Mouse (Mus musculus): ENCODE results near the gene Gm10271. TPM values are rescaled to one million over a fixed set of nuclear protein-coding genes. Genes with fewer than 3 reads are reported as not detected.

Gm10271 gene
- polyA plus RNA-seq, 1 experiment: not detected

DNA sequence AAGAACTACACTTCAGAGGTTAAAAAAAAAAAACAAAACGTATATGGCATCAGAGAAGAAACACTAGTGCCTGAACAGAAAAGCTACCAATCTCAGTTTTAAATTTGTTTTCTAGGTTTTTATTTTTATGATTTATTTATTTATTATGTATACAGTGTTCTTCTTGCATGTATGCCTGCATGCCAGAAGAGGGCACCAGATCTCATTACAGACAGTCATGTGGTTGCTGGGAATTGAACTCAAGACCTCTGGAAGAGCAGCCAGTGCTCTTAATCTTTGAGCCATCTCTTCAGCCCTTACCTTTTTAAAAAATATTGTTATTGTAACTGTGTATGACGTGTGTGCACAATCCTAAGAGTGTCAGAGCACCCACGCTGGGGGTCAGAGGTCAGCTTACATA lies 28.3 kb downstream of the Gm10271 start:
- Histone ChIP-seq H3K27ac (ENCODE audit: control insufficient read depth, insufficient read depth, low read depth, low read length, poor library complexity) (no peak overlapping the region), H3K4me3 (replicated peaks; ENCODE audit: control insufficient read depth, low read depth, low read length) (no peak overlapping the region), H3K4me1 (ENCODE audit: control insufficient read depth, insufficient read depth, low read length) (no peaks in the 10 kb centered on the region)
- TF ChIP-seq POLR2A (IDR thresholded peaks at IDR 0.05; ENCODE audit: borderline replicate concordance, control insufficient read depth, low read depth, low read length) (no peak), CTCF (IDR thresholded peaks at IDR 0.05; ENCODE audit: control insufficient read depth, insufficient read depth, low read length) (no peak)
- WGBS: 76% methylated on average over 3 of the region's 3 CpGs

GRCm38 (mm10) chr10:116943025-116943424 lies 29.4 kb downstream of the Gm10271 start:
- peak; percentile 59 for TF ChIP-seq CTCF (IDR thresholded peaks at IDR 0.05; ENCODE audit: control insufficient read depth, insufficient read depth, low read length)
- no peak for TF ChIP-seq POLR2A (IDR thresholded peaks at IDR 0.05; ENCODE audit: borderline replicate concordance, control insufficient read depth, low read depth, low read length)
- no peak overlapping the region for H3K27ac ChIP-seq (ENCODE audit: control insufficient read depth, insufficient read depth, low read depth, low read length, poor library complexity)
- WGBS: 86% methylated on average over 6 of the region's 6 CpGs
- H3K4me1 ChIP-seq (ENCODE audit: control insufficient read depth, insufficient read depth, low read length): no peaks in the 10 kb centered on the region
- H3K4me3 ChIP-seq (replicated peaks; ENCODE audit: control insufficient read depth, low read depth, low read length): no peak overlapping the region

- Histone ChIP-seq H3K4me3 (replicated peaks; ENCODE audit: control insufficient read depth, low read depth, low read length) (no peak overlapping the region), H3K4me1 (ENCODE audit: control insufficient read depth, insufficient read depth, low read length) (peaks cover 7% of the 10 kb centered on the region), H3K27ac (ENCODE audit: control insufficient read depth, insufficient read depth, low read depth, low read length, poor library complexity) (no peak overlapping the region)
- 43% methylated on average over 12 of the region's 12 CpGs for WGBS
- TF ChIP-seq POLR2A (IDR thresholded peaks at IDR 0.05; ENCODE audit: borderline replicate concordance, control insufficient read depth, low read depth, low read length) (no peak), CTCF (IDR thresholded peaks at IDR 0.05; ENCODE audit: control insufficient read depth, insufficient read depth, low read length) (no peak)
Observed at GRCm38 (mm10) chr10:116935028-116935427, 37.4 kb downstream of the Gm10271 start.

DNA sequence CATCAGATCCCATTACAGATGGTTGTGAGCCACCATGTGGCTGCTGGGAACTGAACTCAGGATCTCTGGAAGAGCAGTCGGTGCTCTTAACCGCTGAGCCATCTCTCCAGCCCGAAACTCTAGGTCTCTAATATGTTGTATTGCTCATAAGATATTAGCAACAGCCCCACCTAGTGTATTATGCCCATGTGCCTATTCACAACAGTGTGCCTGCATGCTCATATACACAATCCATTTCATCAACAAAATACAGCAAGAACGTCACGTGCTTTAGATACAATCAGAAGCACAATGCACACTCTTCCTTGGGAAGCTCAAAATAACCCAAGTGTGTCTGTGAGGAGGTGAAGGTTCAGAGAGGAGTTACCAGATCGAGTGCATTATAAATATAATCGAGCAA lies 38.6 kb downstream of the Gm10271 start:
- no peak for TF ChIP-seq CTCF (IDR thresholded peaks at IDR 0.05; ENCODE audit: control insufficient read depth, insufficient read depth, low read length)
- no peak for TF ChIP-seq POLR2A (IDR thresholded peaks at IDR 0.05; ENCODE audit: borderline replicate concordance, control insufficient read depth, low read depth, low read length)
- H3K4me1 ChIP-seq (ENCODE audit: control insufficient read depth, insufficient read depth, low read length): peaks cover 7% of the 10 kb centered on the region
- WGBS: 82% methylated on average over 7 of the region's 7 CpGs
- no peak overlapping the region for H3K27ac ChIP-seq (ENCODE audit: control insufficient read depth, insufficient read depth, low read depth, low read length, poor library complexity)
- H3K4me3 ChIP-seq (replicated peaks; ENCODE audit: control insufficient read depth, low read depth, low read length): no peak overlapping the region

- Histone ChIP-seq H3K27ac (ENCODE audit: control insufficient read depth, insufficient read depth, low read depth, low read length, poor library complexity) (no peak overlapping the region), H3K4me3 (replicated peaks; ENCODE audit: control insufficient read depth, low read depth, low read length) (no peak overlapping the region), H3K4me1 (ENCODE audit: control insufficient read depth, insufficient read depth, low read length) (peaks cover 7% of the 10 kb centered on the region)
- no peak for TF ChIP-seq CTCF (IDR thresholded peaks at IDR 0.05; ENCODE audit: control insufficient read depth, insufficient read depth, low read length)
- 86% methylated on average over 13 of the region's 13 CpGs for WGBS
Observed at GRCm38 (mm10) chr10:116932418-116932817, 40.0 kb downstream of the Gm10271 start.

GRCm38 (mm10) chr10:116931497-116932179 lies 40.8 kb downstream of the Gm10271 start:
- Histone ChIP-seq H3K27ac (ENCODE audit: control insufficient read depth, insufficient read depth, low read depth, low read length, poor library complexity) (peak overlapping the region; percentile 76), H3K4me1 (ENCODE audit: control insufficient read depth, insufficient read depth, low read length) (peaks cover 7% of the 10 kb centered on the region), H3K4me3 (replicated peaks; ENCODE audit: control insufficient read depth, low read depth, low read length) (peak overlapping the region; percentile 5)
- TF ChIP-seq POLR2A (IDR thresholded peaks at IDR 0.05; ENCODE audit: borderline replicate concordance, control insufficient read depth, low read depth, low read length) (no peak), CTCF (IDR thresholded peaks at IDR 0.05; ENCODE audit: control insufficient read depth, insufficient read depth, low read length) (no peak)
- WGBS: 48% methylated on average over 15 of the region's 15 CpGs

GRCm38 (mm10) chr10:116930936-116931335 lies 41.5 kb downstream of the Gm10271 start:
- Histone ChIP-seq H3K4me1 (ENCODE audit: control insufficient read depth, insufficient read depth, low read length) (peaks cover 7% of the 10 kb centered on the region), H3K27ac (ENCODE audit: control insufficient read depth, insufficient read depth, low read depth, low read length, poor library complexity) (peak overlapping the region; percentile 76), H3K4me3 (replicated peaks; ENCODE audit: control insufficient read depth, low read depth, low read length) (peak overlapping the region; percentile 5)
- 36% methylated on average over 6 of the region's 7 CpGs for WGBS
- no peak for TF ChIP-seq POLR2A (IDR thresholded peaks at IDR 0.05; ENCODE audit: borderline replicate concordance, control insufficient read depth, low read depth, low read length)

GRCm38 (mm10) chr10:116930506-116930905 lies 41.9 kb downstream of the Gm10271 start:
- TF ChIP-seq CTCF (IDR thresholded peaks at IDR 0.05; ENCODE audit: control insufficient read depth, insufficient read depth, low read length) (no peak), POLR2A (IDR thresholded peaks at IDR 0.05; ENCODE audit: borderline replicate concordance, control insufficient read depth, low read depth, low read length) (no peak)
- peak overlapping the region; percentile 9; the same call in 1 of the 2 replicates for H3K27ac ChIP-seq (ENCODE audit: control insufficient read depth, insufficient read depth, low read depth, low read length, poor library complexity)
- peaks cover 7% of the 10 kb centered on the region for H3K4me1 ChIP-seq (ENCODE audit: control insufficient read depth, insufficient read depth, low read length)
- no peak overlapping the region for H3K4me3 ChIP-seq (replicated peaks; ENCODE audit: control insufficient read depth, low read depth, low read length)
- WGBS: 14% methylated on average over 7 of the region's 7 CpGs

DNA sequence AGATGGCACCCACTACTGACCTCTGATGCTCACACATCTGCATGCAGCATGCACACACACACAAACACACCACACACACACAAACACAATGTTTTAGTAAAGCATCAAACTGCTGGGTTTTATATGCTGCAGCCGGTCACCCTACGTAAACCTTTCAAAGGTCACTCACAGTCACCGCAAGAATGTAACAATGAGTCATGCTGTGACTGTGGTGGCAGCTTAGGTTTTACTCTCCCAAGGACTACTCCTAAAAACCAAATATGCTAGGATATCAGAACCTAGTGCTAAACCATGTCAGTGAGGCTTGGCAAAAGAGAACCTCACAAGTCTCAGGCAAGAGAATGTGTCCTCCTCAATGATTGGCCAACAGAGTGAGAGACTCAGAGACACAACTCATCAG lies 43.6 kb downstream of the Gm10271 start:
- Histone ChIP-seq H3K4me3 (replicated peaks; ENCODE audit: control insufficient read depth, low read depth, low read length) (no peak overlapping the region), H3K4me1 (ENCODE audit: control insufficient read depth, insufficient read depth, low read length) (peaks cover 9% of the 10 kb centered on the region), H3K27ac (ENCODE audit: control insufficient read depth, insufficient read depth, low read depth, low read length, poor library complexity) (no peak overlapping the region)
- 96% methylated on average over 3 of the region's 3 CpGs for WGBS
- no peak for TF ChIP-seq CTCF (IDR thresholded peaks at IDR 0.05; ENCODE audit: control insufficient read depth, insufficient read depth, low read length)
- TF ChIP-seq POLR2A (IDR thresholded peaks at IDR 0.05; ENCODE audit: borderline replicate concordance, control insufficient read depth, low read depth, low read length): no peak

Data from bone marrow, adult 2 months (tissue).